Mouse (Mus musculus): ENCODE measurements around the gene Plod1.
"Not testable (repeated sequence)": the region's sequence is repeated elsewhere in the genome, so short reads cannot be mapped to it uniquely, and the experiment has no call there.

GRCm38 (mm10) chr4:147866793-147867192, 69.8 kb downstream of the Plod1 start:
- TF ChIP-seq CTCF (IDR thresholded peaks at IDR 0.05 in 2 of 3, conservative IDR thresholded peaks at IDR 0.05 in 1 of 3; ENCODE audit: control insufficient read depth in 1 of 3, insufficient read depth in 1 of 3, low read depth in 2 of 3, low read length in 3 of 3, poor library complexity in 1 of 3, severe bottlenecking in 1 of 3); TBP (IDR thresholded peaks at IDR 0.05; ENCODE audit: low read depth, low read length); USF1 (IDR thresholded peaks at IDR 0.05; ENCODE audit: low read depth, low read length); POLR2A (IDR thresholded peaks at IDR 0.05; ENCODE audit: control insufficient read depth in 1 of 2, insufficient read depth in 1 of 2, low read depth in 1 of 2, low read length in 2 of 2, poor library complexity in 1 of 2); EP300 (IDR thresholded peaks at IDR 0.05; ENCODE audit: low read depth in 1 of 2, low read length in 2 of 2); MAX (IDR thresholded peaks at IDR 0.05; ENCODE audit: low read length); ZNF384 (IDR thresholded peaks at IDR 0.05; ENCODE audit: low read depth, low read length): not testable (repeated sequence)

Data from MEL (cell line).